Mouse (Mus musculus): ENCODE measurements around the gene Pde4d. TPM values are rescaled to one million over a fixed set of nuclear protein-coding genes. Genes with fewer than 3 reads are reported as not detected.

The Pde4d gene
- polyA plus RNA-seq, 2 experiments: 11.7 to 17.3 TPM

DNA sequence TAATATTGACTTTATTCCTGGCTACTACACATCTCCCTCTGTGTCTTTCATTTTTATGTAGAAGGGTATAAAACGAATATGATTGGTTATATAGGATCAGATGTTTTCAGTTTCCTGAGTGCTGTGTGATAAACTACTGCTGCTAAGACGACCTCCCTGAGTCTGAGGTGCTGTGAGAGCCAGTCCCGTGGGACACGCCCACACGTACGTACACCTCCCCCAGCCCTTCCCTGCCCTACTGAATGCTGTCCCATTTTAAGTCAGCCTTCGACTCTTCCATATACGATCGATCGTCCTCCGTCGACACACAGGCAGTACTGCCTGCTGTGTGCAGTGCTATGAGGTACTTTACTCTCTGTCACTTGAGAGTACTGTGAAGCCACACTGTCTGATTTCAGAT, 1473.0 kb downstream of the Pde4d start:
- Histone ChIP-seq H3K4me2 (replicated peaks; ENCODE audit: low read depth, low read length, severe bottlenecking) (no peak overlapping the region), H3K9ac (ENCODE audit: low read depth, low read length, severe bottlenecking) (no peak overlapping the region), H3K9me3 (ENCODE audit: control insufficient read depth, low read length) (no peaks in the 10 kb centered on the region), H3K36me3 (ENCODE audit: control insufficient read depth, insufficient read depth, low read length) (no peaks in the 10 kb centered on the region), H3K4me1 (ENCODE audit: control insufficient read depth, insufficient read depth, low read length) (no peaks in the 10 kb centered on the region), H3K4me3 (replicated peaks; ENCODE audit: low read length) (no peak overlapping the region), H3K27ac (replicated peaks; ENCODE audit: low read depth, low read length) (no peak overlapping the region), H3K27me3 (ENCODE audit: control insufficient read depth, insufficient read depth, low read length) (no peaks in the 10 kb centered on the region)
- WGBS: 66% methylated on average over 12 of the region's 12 CpGs
- no peak for DNase-seq (ENCODE audit: low spot score)
- no peak for TF ChIP-seq POLR2A (IDR thresholded peaks at IDR 0.05; ENCODE audit: borderline replicate concordance, extremely low read depth, insufficient read depth, insufficient read length)
- no peak for ATAC-seq (ENCODE audit: low FRiP score, low read depth)

GRCm38 (mm10) chr13:109924771-109925170, 1475.0 kb downstream of the Pde4d start:
- no peak for TF ChIP-seq POLR2A (IDR thresholded peaks at IDR 0.05; ENCODE audit: borderline replicate concordance, extremely low read depth, insufficient read depth, insufficient read length)
- Histone ChIP-seq H3K9me3 (ENCODE audit: control insufficient read depth, low read length) (no peaks in the 10 kb centered on the region), H3K4me1 (ENCODE audit: control insufficient read depth, insufficient read depth, low read length) (no peaks in the 10 kb centered on the region), H3K27ac (replicated peaks; ENCODE audit: low read depth, low read length) (no peak overlapping the region), H3K4me3 (replicated peaks; ENCODE audit: low read length) (no peak overlapping the region), H3K4me2 (replicated peaks; ENCODE audit: low read depth, low read length, severe bottlenecking) (no peak overlapping the region), H3K9ac (ENCODE audit: low read depth, low read length, severe bottlenecking) (no peak overlapping the region), H3K27me3 (ENCODE audit: control insufficient read depth, insufficient read depth, low read length) (no peaks in the 10 kb centered on the region), H3K36me3 (ENCODE audit: control insufficient read depth, insufficient read depth, low read length) (no peaks in the 10 kb centered on the region)
- ATAC-seq (ENCODE audit: low FRiP score, low read depth) (no peak), DNase-seq (ENCODE audit: low spot score) (no peak)
- 90% methylated on average over 15 of the region's 15 CpGs for WGBS

DNA sequence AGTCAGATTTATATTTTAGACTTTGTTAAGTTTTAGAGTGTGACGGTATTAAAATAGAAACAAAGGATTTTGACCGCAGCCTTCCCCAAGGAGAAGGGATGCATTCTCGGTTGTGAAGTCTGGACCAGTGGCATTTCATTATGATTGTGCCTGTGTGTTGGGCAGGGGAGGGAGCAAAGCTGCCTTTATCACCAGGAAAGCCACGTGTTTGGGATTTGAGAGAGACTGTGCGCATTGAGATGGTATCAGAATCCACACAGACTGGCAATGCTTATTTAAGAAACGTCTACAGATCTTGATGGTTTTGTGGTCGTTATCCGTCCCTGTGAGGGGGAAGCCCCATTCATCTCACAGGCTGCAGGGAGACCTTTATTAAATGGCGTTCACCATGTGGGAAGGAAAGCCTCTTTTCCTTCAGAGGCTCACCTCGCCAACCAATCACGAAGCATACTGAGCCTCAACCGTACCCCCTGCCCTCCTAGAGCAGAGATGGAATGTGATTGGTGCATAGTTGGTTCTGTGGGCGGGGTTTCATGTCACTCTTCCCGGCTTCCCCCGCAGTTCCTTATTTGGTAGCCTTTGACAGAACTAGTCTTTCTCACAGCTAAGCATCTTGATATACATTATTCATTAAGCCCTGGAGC, 1476.7 kb downstream of the Pde4d start:
- no peaks in the 10 kb centered on the region for H3K36me3 ChIP-seq (ENCODE audit: control insufficient read depth, insufficient read depth, low read length)
- H3K9ac ChIP-seq (ENCODE audit: low read depth, low read length, severe bottlenecking): no peak overlapping the region
- 28% methylated on average over 15 of the region's 15 CpGs for WGBS
- no peaks in the 10 kb centered on the region for H3K27me3 ChIP-seq (ENCODE audit: control insufficient read depth, insufficient read depth, low read length)
- no peaks in the 10 kb centered on the region for H3K4me1 ChIP-seq (ENCODE audit: control insufficient read depth, insufficient read depth, low read length)
- no peak overlapping the region for H3K4me3 ChIP-seq (replicated peaks; ENCODE audit: low read length)
- H3K27ac ChIP-seq (replicated peaks; ENCODE audit: low read depth, low read length): no peak overlapping the region
- H3K9me3 ChIP-seq (ENCODE audit: control insufficient read depth, low read length): no peaks in the 10 kb centered on the region
- ATAC-seq (ENCODE audit: low FRiP score, low read depth): peak; percentile 63; the same call in 1 of the 2 replicates
- TF ChIP-seq POLR2A (IDR thresholded peaks at IDR 0.05; ENCODE audit: borderline replicate concordance, extremely low read depth, insufficient read depth, insufficient read length): no peak
- DNase-seq (ENCODE audit: low spot score): peak; percentile 62
- peak overlapping the region; percentile 18 for H3K4me2 ChIP-seq (replicated peaks; ENCODE audit: low read depth, low read length, severe bottlenecking)

DNA sequence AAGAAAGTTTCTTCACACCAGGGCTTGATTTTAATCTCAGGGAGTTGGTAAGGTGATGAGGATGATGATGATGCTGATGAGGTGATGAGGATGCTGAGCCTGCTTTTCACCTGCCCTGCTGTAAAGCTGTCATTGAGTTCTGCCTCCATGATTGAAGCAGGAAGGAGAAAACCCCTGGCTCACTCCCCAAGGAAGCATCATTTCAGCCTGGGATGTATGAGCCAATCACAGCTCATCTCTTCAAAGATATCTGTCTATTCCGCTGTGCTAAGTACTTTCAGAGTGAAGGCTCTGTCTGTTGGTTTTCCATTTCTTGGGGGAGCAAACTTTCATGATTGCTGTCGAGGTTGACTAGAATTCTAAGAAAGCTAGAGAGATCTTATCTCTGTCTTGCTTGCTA, 1478.0 kb downstream of the Pde4d start:
- H3K9ac ChIP-seq (ENCODE audit: low read depth, low read length, severe bottlenecking): no peak overlapping the region
- 70% methylated on average over 2 of the region's 2 CpGs for WGBS
- DNase-seq (ENCODE audit: low spot score) (no peak), ATAC-seq (ENCODE audit: low FRiP score, low read depth) (no peak)
- H3K9me3 ChIP-seq (ENCODE audit: control insufficient read depth, low read length): no peaks in the 10 kb centered on the region
- no peak overlapping the region for H3K4me3 ChIP-seq (replicated peaks; ENCODE audit: low read length)
- no peaks in the 10 kb centered on the region for H3K36me3 ChIP-seq (ENCODE audit: control insufficient read depth, insufficient read depth, low read length)
- no peak overlapping the region for H3K27ac ChIP-seq (replicated peaks; ENCODE audit: low read depth, low read length)
- TF ChIP-seq POLR2A (IDR thresholded peaks at IDR 0.05; ENCODE audit: borderline replicate concordance, extremely low read depth, insufficient read depth, insufficient read length): no peak
- no peaks in the 10 kb centered on the region for H3K4me1 ChIP-seq (ENCODE audit: control insufficient read depth, insufficient read depth, low read length)
- no peak overlapping the region for H3K4me2 ChIP-seq (replicated peaks; ENCODE audit: low read depth, low read length, severe bottlenecking)
- no peaks in the 10 kb centered on the region for H3K27me3 ChIP-seq (ENCODE audit: control insufficient read depth, insufficient read depth, low read length)

GRCm38 (mm10) chr13:109932688-109933087, 1482.9 kb downstream of the Pde4d start:
- Histone ChIP-seq H3K36me3 (ENCODE audit: control insufficient read depth, insufficient read depth, low read length) (peaks cover 5% of the 10 kb centered on the region; the same call in 1 of the 2 replicates), H3K9me3 (ENCODE audit: control insufficient read depth, low read length) (no peaks in the 10 kb centered on the region), H3K4me3 (replicated peaks; ENCODE audit: low read length) (no peak overlapping the region), H3K4me1 (ENCODE audit: control insufficient read depth, insufficient read depth, low read length) (no peaks in the 10 kb centered on the region), H3K27ac (replicated peaks; ENCODE audit: low read depth, low read length) (no peak overlapping the region), H3K4me2 (replicated peaks; ENCODE audit: low read depth, low read length, severe bottlenecking) (no peak overlapping the region), H3K9ac (ENCODE audit: low read depth, low read length, severe bottlenecking) (no peak overlapping the region), H3K27me3 (ENCODE audit: control insufficient read depth, insufficient read depth, low read length) (no peaks in the 10 kb centered on the region)
- TF ChIP-seq POLR2A (IDR thresholded peaks at IDR 0.05; ENCODE audit: borderline replicate concordance, extremely low read depth, insufficient read depth, insufficient read length): no peak
- ATAC-seq (ENCODE audit: low FRiP score, low read depth) (no peak), DNase-seq (ENCODE audit: low spot score) (no peak)
- 93% methylated on average over 13 of the region's 13 CpGs for WGBS

Data from limb, embryonic 14.5 days (tissue).